Mouse (Mus musculus): ENCODE measurements around the gene Cul5. TPM values are rescaled to one million over a fixed set of nuclear protein-coding genes. Genes with fewer than 3 reads are reported as not detected.
A peak's percentile ranks its signal among the peaks of the same experiment; 100 is the strongest.

Cul5 gene
- polyA plus RNA-seq, 1 experiment from 2014 or later, result 59.9 TPM

- ATAC-seq (ENCODE audit: low FRiP score), result no peak
- Histone ChIP-seq H3K36me3 (replicated peaks; ENCODE audit: control insufficient read depth, insufficient read depth) (peaks cover 49% of the 10 kb centered on the region), H3K27me3 (ENCODE audit: control insufficient read depth, insufficient read depth, low read length) (no peaks in the 10 kb centered on the region), H3K4me2 (replicated peaks) (no peak overlapping the region), H3K27ac (no peak overlapping the region), H3K4me1 (replicated peaks; ENCODE audit: control insufficient read depth, insufficient read depth, low read length) (no peaks in the 10 kb centered on the region), H3K9ac (no peak overlapping the region), H3K9me3 (ENCODE audit: control insufficient read depth, low read length) (no peaks in the 10 kb centered on the region), H3K4me3 (replicated peaks; ENCODE audit: low read length) (no peak overlapping the region)
- WGBS, result 92% methylated on average over 4 of the region's 4 CpGs
- no peak for DNase-seq (ENCODE audit: low spot score)
Measured at GRCm38 (mm10) chr9:53596971-53597600, 72.7 kb downstream of the Cul5 start.

DNA sequence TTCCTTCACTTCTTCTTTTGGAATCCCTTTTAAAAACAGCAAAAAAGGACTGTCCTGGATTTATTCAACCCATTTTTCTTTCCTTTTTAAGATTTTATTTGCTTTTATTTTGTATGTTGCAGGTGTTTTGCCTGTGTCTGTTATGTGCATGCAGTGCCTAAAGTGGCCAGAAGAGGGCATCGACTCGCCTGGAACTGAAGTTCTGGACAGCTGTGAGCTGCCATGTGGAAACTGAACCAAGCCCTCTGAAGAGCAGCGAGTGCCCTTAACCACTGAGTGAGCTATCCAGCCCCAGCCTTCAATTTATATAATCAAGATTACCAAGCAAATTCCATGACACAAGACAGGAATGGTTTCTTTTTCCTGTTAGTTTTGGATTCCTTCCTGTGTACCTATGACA is 75.0 kb downstream of the Cul5 start:
- ATAC-seq (ENCODE audit: low FRiP score) (no peak), DNase-seq (ENCODE audit: low spot score) (peak; percentile 53)
- H3K4me1 ChIP-seq (replicated peaks; ENCODE audit: control insufficient read depth, insufficient read depth, low read length), result no peaks in the 10 kb centered on the region
- no peak overlapping the region for H3K27ac ChIP-seq
- H3K9ac ChIP-seq, result no peak overlapping the region
- H3K9me3 ChIP-seq (ENCODE audit: control insufficient read depth, low read length), result no peaks in the 10 kb centered on the region
- no peak overlapping the region for H3K4me3 ChIP-seq (replicated peaks; ENCODE audit: low read length)
- H3K27me3 ChIP-seq (ENCODE audit: control insufficient read depth, insufficient read depth, low read length), result no peaks in the 10 kb centered on the region
- 8% methylated on average over 3 of the region's 3 CpGs for WGBS
- peaks cover 67% of the 10 kb centered on the region for H3K36me3 ChIP-seq (replicated peaks; ENCODE audit: control insufficient read depth, insufficient read depth)
- no peak overlapping the region for H3K4me2 ChIP-seq (replicated peaks)

GRCm38 (mm10) chr9:53581870-53582269 is 87.9 kb downstream of the Cul5 start:
- 82% methylated on average over 4 of the region's 4 CpGs for WGBS
- ATAC-seq (ENCODE audit: low FRiP score) (no peak), DNase-seq (ENCODE audit: low spot score) (no peak)
- Histone ChIP-seq H3K4me3 (replicated peaks; ENCODE audit: low read length) (no peak overlapping the region), H3K36me3 (replicated peaks; ENCODE audit: control insufficient read depth, insufficient read depth) (peaks cover 83% of the 10 kb centered on the region), H3K27me3 (ENCODE audit: control insufficient read depth, insufficient read depth, low read length) (no peaks in the 10 kb centered on the region), H3K9ac (no peak overlapping the region), H3K4me2 (replicated peaks) (no peak overlapping the region), H3K9me3 (ENCODE audit: control insufficient read depth, low read length) (no peaks in the 10 kb centered on the region), H3K27ac (no peak overlapping the region), H3K4me1 (replicated peaks; ENCODE audit: control insufficient read depth, insufficient read depth, low read length) (no peaks in the 10 kb centered on the region)

DNA sequence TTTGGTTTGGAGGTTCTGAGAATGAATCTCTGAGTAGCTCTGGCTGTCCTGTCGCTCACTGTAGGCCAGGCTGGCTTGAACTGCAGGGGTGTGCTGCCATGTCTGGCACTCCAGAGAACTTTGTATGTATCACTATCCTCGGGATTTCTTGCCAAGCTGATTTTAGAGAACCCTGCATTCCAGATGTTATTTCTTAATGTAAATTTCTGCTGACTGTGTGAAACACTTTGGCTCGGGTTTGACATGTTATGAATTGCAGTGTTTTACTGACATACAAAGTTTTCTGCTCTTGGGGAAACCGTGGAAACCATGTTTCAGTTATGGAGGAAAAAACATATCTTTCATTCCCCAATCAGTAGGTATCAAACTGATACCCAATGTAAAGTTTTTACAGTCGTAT is 94.1 kb downstream of the Cul5 start:
- Histone ChIP-seq H3K4me3 (replicated peaks; ENCODE audit: low read length) (no peak overlapping the region), H3K9ac (no peak overlapping the region), H3K27ac (no peak overlapping the region), H3K36me3 (replicated peaks; ENCODE audit: control insufficient read depth, insufficient read depth) (peaks cover 65% of the 10 kb centered on the region), H3K4me2 (replicated peaks) (no peak overlapping the region), H3K9me3 (ENCODE audit: control insufficient read depth, low read length) (no peaks in the 10 kb centered on the region), H3K27me3 (ENCODE audit: control insufficient read depth, insufficient read depth, low read length) (no peaks in the 10 kb centered on the region), H3K4me1 (replicated peaks; ENCODE audit: control insufficient read depth, insufficient read depth, low read length) (no peaks in the 10 kb centered on the region)
- ATAC-seq (ENCODE audit: low FRiP score) (no peak), DNase-seq (ENCODE audit: low spot score) (no peak)
- WGBS, result 90% methylated on average over 5 of the region's 5 CpGs

DNA sequence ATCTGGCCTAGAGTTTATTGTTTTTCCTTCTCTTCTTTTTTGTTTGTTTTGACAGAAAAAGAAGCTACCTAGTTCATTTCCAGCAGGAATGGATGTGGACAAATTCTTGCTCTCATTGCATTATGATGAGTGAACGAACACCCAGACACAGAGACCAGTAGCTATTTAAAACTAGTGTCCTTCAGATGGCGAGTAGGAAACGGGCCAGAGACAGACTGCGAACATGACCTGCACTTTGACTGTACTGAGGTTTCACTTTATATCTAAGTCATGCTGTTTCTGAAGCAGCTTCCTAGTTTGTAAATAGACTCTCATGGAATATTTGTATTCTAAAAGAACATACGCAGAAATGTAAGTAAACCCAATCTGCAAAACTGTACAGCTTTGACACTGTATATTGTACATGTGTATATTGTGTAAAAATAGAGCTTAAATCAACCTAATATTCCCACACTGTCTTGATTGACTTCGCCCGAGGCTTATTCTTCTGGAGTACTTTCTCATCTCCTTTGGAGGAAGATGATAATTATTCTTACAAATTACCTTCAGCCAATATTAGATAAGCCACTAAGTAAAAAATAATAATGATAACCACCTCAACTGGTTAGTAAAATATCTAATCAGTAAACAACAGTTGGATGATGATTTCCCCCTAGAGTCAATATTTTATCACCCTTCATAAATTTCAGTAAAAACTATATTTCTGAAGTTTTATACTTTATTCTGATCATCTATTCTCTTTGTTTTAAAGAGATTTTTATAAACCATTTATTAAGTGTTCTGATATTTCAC is 97.1 kb downstream of the Cul5 start:
- Histone ChIP-seq H3K4me1 (replicated peaks; ENCODE audit: control insufficient read depth, insufficient read depth, low read length) (no peaks in the 10 kb centered on the region), H3K36me3 (replicated peaks; ENCODE audit: control insufficient read depth, insufficient read depth) (peaks cover 64% of the 10 kb centered on the region), H3K27me3 (ENCODE audit: control insufficient read depth, insufficient read depth, low read length) (no peaks in the 10 kb centered on the region), H3K4me2 (replicated peaks) (no peak overlapping the region), H3K4me3 (replicated peaks; ENCODE audit: low read length) (no peak overlapping the region), H3K27ac (no peak overlapping the region), H3K9me3 (ENCODE audit: control insufficient read depth, low read length) (no peaks in the 10 kb centered on the region), H3K9ac (no peak overlapping the region)
- WGBS, result 96% methylated on average over 7 of the region's 7 CpGs
- DNase-seq (ENCODE audit: low spot score) (no peak), ATAC-seq (ENCODE audit: low FRiP score) (no peak)

DNA sequence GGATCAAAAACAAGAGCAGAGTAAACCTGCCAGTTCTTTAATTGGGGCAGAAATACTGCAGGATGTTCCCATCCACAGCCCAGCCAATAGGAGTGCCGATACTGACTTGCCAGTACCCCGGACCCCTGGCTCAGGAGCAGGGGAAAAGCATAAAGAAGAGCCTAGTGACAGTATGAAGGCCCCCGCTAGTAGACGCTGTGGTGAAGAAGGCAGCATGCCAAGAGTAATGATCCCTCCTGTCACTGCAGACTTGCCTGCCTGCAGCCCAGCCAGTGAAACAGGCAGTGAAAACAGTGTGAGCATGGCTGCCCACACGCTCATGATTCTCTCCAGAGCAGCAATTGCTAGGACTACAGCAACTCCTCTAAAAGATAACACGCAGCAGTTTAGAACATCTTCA is 99.2 kb downstream of the Cul5 start:
- Histone ChIP-seq H3K27ac (no peak overlapping the region), H3K36me3 (replicated peaks; ENCODE audit: control insufficient read depth, insufficient read depth) (peaks cover 77% of the 10 kb centered on the region)
- WGBS, result 85% methylated on average over 6 of the region's 6 CpGs

More for the DNA sequence above, 99.2 kb downstream of the Cul5 start:
- ATAC-seq (ENCODE audit: low FRiP score) (no peak), DNase-seq (ENCODE audit: low spot score) (no peak)
- Histone ChIP-seq H3K4me3 (replicated peaks; ENCODE audit: low read length) (no peak overlapping the region), H3K4me2 (replicated peaks) (no peak overlapping the region), H3K9me3 (ENCODE audit: control insufficient read depth, low read length) (no peaks in the 10 kb centered on the region), H3K4me1 (replicated peaks; ENCODE audit: control insufficient read depth, insufficient read depth, low read length) (no peaks in the 10 kb centered on the region), H3K27me3 (ENCODE audit: control insufficient read depth, insufficient read depth, low read length) (no peaks in the 10 kb centered on the region), H3K9ac (no peak overlapping the region)

Other genes with a start within 250 kb of the Cul5 start
- gene Atm, start 133.3 kb downstream of the Cul5 start, polyA plus RNA-seq (2014; fragmentation: Nextera tagmentation; extraction: Ambion mirVana), result 10.2 and 12.9 TPM in 2 replicates
- gene Npat, start 133.0 kb downstream of the Cul5 start, polyA plus RNA-seq (2014; fragmentation: Nextera tagmentation; extraction: Ambion mirVana), result 13.8 and 15.3 TPM in 2 replicates
- 168 and 208 TPM in 2 replicates for gene Acat1, start 59.6 kb downstream of the Cul5 start, polyA plus RNA-seq (2014; fragmentation: Nextera tagmentation; extraction: Ambion mirVana)
- 3.1 and 3.2 TPM in 2 replicates for gene Rab39, start 36.2 kb upstream of the Cul5 start, polyA plus RNA-seq (2014; fragmentation: Nextera tagmentation; extraction: Ambion mirVana)
- gene Slc35f2, start 101.5 kb upstream of the Cul5 start, polyA plus RNA-seq (2014; fragmentation: Nextera tagmentation; extraction: Ambion mirVana), result 18.1 and 21.2 TPM in 2 replicates
- gene Sln, start 180.2 kb upstream of the Cul5 start, polyA plus RNA-seq (2014; fragmentation: Nextera tagmentation; extraction: Ambion mirVana), result 0.20 TPM in 1 of 2 replicates, not detected in the other

Data from hindbrain, embryonic 14.5 days (tissue).